Mouse (Mus musculus) urinary bladder, postnatal 10 days (tissue): ENCODE results near the gene Kcne1l.

Source experiments
- DNase-seq: peaks from one replicate; pipeline ENCODE4 v3.0.0; 2022; ENCODE audit warnings: low spot score

Gene Kcne1l

DNA sequence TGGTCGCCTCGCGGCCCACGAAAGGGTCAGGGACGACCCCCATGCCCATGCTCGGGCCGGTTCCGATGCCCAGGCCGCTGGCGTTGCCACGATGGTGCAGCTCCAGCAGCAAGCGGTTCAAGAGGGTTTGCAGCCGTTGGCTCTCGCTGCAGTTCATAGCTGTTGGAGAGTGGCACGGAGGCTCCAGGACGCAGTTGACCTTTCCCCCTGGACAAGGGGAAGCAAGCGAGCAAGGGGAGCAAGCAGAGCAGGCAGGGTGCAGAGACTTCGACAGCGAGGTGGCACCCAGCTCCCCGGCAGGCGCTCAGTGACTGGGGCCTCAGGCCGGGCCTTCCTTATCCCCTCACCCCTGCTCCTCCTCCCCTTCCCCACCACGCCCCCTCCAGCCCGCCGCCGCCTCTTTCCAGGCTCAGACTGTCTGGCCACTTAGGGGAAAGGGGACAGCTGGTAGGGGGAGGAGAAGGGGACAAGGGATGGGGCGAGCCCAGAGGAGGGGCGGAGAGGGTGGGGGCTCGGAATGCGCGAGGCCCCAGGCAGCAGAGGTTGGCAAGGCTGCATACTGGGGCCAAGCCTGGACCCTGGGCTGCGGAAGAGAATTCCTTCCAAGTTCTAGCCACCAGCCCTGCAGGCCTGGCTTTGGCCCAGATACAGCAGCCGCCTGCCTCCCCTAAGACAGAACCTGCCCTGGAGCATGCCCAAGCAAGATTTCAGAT lies at the start of gene Kcne1l:
Gene Kcne1l, minus strand, starts transcription at position 426 of the 713 bp plus-strand sequence.
- no peak for DNase-seq

DNA sequence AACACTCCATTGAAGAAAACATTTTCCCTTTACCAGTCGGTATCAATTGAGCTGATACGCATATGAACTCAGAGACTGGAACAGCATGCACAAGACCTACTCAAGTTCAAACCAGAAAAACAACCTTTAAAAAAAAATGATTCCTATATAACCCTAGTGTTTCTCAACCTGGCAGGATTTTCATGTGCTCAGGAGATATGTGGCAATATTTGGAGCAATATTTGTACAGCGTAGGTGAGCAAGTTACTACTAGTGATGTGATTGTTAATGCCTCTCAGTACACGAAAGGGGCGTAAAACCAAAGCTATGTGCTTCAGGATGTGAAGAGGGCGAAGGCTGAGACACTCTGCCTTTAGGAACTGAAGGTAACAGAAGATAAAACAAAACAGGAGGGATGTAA lies 30.1 kb upstream of the Kcne1l start:
- DNase-seq = no peak

DNA sequence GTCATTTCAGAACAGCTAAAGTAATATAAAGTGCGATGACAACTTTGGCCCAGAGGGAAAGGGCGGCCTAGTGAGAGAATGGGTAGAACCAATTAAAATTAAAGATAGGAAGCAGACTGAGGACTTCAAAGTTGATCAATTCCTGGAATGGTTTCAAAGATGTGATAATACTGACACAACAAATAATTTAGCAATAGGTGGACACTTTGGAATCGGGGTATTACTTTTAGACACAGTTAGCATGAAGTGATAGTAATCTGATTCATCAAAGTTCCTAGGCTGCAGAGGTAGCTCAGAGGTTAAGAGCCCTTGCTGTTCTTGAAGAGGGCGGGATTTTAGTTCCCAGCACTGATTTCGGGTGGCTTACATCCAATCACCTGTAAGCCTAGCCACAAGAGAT lies 29.4 kb upstream of the Kcne1l start:
- no peak for DNase-seq

DNA sequence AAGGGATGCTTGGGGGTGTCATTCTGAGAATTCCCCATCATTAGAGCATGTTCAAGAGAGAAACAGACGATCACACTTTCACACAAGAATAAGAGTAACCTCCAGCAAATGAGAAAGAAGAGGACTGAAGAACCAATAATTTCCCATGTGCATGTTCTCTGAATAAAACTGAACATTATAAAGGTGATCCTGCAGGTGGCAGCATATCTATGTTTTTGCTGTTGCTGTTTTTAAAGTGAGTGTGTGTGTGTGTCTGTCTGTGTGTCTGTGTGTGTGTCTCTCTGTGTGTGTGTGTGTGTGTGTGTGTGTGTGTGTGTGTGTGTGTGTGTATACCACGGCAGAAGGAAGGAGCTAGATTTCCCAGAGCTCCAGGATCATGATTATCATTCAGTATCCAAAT lies 19.7 kb upstream of the Kcne1l start:
- DNase-seq = no peak

DNA sequence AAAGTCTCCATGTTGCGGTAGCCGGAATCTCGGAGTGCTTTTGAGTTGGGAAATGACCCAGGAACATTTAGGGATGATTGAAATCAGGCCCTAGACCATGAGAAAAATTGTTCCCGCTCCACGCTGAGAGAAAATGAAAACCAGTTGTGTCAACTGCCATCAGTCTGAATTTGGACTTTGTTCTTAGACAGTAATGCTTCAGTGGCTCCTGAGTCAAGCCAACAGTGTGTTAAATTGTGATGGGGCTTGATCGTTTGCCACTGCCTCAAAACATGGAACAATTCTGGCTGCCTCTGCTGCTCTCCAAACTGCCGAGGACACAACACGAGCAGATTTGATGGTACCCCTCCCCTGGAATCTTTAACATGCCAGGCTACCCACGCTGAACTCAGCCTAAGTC lies 10.0 kb upstream of the Kcne1l start:
- no peak for DNase-seq

DNA sequence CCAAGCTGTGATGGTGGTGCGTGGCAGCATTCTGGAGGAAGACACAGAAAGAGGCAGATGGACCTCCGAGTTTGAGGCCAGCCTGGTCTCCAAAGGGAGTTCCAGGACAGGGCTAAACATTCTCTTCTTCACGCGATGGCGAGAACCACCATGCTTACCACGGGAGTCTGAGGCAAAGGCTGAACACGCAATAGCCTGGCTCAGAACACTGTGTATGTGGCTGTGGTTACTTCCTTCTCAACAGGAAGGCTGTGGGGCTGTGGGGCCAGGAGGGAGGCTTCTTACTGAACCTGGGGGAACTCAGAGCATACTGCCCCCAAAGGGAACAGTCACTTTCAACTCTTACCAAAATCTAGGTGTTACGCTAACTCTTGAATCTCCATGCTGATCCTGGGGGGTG lies 9.2 kb upstream of the Kcne1l start:
- DNase-seq = no peak

DNA sequence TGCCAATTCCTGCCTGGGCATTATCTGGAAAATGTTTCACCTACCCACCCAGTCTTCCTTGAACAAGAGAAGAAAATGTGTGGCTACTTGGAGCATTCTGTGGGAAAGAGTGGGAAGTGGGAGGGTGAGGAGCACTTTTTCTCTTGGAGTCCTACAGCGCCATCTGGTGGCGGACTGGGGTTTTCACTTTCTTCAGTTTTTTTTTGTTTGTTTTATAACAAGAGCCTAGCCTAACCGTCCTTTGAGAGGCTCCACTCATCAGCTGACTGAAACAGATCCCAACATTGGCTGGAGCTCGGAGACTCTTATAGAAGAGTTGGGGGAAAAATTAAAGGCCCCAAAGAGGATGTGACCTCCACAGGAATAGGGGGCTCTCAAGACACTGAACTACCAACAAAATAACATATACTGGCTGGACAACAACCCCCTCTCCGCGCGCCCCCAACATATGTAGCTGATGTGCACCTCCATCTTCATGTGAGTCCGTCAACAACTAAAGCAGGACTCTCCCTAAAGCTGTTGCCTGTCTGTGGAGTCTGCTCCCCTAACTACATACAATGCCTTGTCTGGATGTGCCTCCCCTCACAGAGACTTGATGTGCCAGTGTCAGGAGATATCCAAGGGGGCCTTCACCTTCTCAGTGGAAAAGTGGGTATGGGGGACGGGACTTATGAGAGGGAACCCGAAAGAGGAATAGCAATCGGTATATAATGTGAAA lies 8.4 kb upstream of the Kcne1l start:
- DNase-seq = peak; percentile 18

DNA sequence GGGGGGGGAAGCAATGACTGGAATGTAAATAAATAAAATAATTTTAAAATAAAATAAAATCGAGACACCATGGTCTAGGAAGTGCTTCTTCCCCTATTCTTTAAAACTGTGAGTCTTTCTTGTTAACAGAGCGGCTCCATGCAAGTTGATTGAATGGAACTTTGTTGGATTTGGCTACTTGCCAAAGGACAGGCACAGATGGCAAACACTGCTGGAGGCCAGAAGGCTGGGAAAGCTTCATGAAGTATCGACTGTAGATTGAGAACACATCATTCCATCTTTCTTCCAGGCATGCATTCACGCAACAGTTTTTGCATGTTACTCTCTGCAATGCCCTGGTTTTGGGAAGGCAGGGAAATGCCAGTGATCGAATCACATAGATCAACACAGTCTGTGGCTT lies 4.3 kb upstream of the Kcne1l start:
- DNase-seq = no peak

DNA sequence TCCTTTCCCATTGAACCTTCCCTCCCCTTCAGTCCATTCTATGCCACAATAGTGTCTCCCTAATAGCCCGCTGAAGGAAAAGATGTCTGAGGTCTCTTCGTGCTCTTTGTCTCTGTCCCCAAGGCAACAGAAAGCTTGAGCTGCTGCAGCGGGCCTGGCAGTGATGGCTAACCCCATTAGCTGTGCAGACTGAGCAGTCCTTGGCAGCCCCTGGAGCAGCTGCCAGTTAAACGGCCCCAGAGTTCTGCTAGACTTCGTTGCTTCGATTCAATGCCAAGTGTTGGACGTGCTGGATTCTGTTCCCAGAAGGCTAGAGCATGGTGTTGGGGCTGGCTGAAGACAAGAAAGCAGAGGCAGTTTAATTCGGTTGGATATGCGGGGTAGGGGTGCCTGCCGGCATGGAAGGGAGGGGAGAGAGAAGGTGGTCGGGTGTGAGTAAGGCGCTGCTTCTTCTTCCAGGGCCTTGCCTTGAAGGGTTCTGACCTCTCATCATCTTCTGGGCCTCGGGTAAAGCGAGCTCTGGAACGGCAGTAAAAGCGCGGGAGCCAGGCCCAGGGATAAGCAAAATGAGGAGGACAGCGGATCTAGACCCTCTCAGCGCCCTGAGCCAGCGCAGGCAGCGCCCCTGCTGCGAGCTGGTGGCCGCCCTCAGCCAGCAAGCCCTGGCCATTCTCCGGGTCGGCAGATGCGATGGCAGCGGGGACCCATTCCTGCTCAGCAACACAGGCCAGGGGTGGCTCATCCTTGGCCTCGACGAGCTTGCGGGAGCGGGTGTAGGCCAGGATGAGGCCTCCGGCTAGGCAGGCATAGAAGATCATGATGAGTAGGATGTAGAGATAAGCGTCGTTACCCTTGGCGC lies 855 bp downstream of the Kcne1l start:
- no peak for DNase-seq

DNA sequence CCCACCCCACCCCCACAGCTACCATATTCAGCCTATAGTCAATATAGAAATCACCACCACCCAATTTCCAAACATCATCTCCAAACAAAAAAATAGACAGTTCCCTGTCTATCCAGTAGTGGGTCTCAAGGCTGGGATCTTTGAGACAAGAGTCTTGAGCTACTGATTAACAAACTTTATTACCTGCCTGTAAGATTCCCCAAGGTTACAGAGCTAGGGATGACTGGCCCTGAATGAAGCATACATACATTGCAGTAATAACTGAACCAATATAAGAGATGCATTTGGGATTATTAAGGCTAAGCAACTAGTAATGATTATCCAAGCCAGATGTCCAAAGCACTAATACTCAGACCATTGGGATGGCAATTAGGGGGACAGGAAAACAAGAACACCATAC lies 1.5 kb downstream of the Kcne1l start:
- no peak for DNase-seq

DNA sequence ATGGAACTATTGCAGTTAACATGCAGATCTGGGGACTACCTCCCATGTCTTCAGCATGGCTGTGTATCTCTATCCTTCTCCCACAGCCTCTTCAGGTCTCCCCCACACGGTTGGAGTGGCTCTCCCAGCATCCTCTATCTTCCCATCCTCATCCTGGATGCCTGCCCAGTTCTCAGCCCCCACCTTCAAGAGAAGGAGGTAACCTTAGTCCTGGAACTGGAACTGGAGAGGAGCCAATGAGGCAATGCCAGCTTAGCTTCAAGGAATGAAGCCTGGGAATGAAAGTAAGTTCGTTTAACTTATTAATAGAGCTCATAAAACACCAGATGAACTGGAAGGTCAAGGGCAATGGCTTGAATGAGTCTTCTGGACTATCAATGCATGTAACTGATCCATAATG lies 2.6 kb downstream of the Kcne1l start:
- no peak for DNase-seq

DNA sequence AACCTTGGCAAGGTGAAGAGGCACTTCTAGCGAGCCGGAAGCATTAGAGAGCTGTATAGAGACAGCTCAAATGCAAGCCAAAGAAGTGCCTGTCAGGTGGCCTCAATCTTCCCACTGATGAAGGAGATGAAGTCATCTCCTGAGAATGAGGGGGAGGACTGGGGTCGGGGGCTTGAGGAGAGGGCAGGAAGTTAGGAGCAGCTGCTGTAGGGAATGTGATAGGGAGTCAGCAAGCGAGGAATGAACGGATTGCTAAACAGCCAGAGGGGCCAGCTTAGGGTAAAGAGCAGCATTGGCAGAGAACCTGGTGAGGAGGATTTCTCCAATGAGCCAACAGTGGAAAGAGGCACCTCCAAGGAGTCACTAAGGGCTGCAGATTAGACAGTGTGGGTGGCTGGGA lies 20.2 kb downstream of the Kcne1l start:
- DNase-seq = no peak

DNA sequence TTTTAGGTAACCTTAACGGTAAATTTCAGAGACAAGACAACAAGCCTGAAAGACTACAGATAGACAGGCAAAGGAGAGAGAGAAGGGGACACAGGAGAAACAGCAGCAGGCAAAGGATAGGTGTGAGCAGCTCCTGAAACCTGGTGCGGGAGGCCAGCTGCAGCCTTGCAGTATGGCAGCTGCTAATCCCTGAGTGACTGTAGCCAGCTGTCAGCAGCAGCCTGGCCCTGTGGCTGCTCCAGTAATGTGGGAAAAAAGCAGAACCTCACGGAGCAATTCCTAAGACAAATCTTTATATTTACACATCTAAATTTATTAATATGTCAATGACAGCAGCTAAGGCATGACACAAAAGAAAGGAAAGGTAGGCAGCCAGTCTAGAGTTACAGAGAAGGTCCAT lies 29.5 kb downstream of the Kcne1l start:
- no peak for DNase-seq

DNA sequence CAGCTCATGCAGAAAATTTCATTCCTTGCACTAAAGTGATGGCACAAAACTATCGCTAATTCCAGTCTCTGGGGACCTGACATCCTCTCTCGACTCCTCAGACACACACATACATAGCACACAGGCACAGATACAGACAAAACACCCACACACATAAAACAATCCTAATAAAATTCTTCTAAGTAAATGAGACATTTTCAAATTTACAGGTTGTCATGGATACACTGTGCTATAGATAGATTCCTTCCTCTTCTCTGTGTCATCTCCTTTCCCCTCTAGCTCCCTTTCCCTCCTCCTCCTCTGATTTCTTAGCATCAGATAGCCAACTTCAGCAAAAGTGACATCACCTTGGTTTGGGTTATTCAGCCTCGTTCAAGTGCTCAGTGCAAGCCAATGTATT lies 30.1 kb downstream of the Kcne1l start:
- no peak for DNase-seq
